Mouse (Mus musculus) G1E-ER4 (cell line): Measurements from ENCODE around the gene Fto. TPM values are rescaled to one million over a fixed set of nuclear protein-coding genes. Genes with fewer than 3 reads are reported as not detected.

Experiments
- GATA1 ChIP-seq: IDR thresholded peaks from one replicate; pipeline ENCODE4 v1.8.0; 2012; ENCODE audit warnings: low read length, inconsistent platforms
- polyA plus RNA-seq: library from polyadenylated mRNA; stranded (reverse); fragments of >175 nt; gene quantifications from 2 replicates; pipeline ENCODE4 v1.2.3, GENCODE M21; 2012

Fto gene
- polyA plus RNA-seq, 1 experiment = 9.6 TPM

DNA sequence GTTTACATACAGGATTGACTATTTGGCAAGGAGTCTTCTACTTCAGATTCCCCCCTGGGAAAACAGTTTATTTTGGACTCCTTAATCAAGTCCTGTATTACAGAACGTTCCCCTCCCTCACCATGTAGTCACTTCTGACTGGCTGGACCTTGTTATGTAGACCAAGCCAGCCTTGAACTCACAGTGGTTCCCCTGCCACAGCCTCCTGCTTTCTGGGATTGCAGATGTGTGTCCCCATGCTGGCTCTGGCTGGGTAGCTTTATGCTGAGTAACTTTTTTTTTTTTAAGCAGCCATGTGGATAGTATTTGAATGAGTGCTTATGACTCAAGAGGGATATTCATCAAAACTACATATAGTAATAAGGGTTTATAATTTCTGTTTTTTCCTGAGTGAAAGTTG is 27.4 kb downstream of the Fto start:
- no peak for TF ChIP-seq GATA1

DNA sequence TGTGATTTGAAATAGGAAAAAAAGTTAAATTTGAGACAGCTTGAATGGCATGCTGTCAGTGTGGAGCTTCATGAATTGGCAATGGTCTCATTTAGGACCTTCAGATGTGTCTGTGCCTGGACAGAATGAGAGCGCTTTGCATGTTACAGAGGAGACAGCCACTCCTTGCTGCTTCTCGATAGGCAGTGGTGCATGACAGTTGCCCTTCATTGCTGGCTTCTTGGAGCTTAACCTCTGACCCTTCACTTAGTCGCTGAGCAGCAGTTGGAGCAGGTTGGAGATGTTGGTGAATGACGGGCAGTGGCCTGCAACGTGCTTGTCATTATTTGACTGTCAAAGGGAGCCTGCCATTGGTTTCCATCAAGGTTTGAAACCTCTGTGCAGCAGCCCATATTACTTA is 28.9 kb downstream of the Fto start:
- TF ChIP-seq GATA1 = no peak

DNA sequence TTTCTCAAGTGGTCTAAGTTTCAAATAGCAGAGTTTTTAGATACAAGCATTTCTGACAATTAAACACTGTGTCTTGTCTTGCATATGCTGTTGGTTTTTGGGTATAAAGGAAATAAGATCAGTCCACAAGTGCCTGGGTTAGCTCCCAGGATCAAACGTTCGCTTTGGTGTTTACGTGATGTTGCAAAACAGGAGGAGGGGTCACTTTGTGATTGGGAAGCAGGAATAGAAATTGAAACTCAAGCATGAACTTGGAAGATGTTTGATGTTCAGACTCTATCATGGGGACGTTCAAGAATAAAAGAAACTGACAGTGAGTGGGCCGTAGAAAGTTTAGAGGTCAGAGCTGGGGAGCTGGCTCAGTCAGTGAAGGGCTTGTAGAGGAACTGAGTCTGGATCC is 29.5 kb downstream of the Fto start:
- TF ChIP-seq GATA1 = no peak

DNA sequence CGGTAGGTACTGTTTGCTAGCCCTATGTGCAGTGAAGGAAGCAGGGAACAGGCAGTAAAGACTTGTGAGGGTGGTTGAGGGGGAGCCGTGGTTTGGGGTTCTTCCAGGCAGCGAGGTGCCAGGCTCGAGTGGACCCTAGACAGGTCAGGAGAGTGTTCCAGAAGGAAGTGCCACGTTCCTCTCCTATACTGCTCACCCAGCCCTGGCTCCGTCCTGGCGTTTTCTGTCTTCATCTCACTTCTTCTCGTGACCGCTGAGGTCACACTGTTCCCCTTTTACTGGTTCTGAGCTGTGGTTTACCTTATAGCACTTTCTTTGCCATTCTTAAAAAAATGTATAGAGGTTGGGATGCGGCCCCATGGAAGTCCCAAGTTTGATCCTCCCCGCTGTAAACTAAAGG is 31.3 kb downstream of the Fto start:
- TF ChIP-seq GATA1 = no peak

DNA sequence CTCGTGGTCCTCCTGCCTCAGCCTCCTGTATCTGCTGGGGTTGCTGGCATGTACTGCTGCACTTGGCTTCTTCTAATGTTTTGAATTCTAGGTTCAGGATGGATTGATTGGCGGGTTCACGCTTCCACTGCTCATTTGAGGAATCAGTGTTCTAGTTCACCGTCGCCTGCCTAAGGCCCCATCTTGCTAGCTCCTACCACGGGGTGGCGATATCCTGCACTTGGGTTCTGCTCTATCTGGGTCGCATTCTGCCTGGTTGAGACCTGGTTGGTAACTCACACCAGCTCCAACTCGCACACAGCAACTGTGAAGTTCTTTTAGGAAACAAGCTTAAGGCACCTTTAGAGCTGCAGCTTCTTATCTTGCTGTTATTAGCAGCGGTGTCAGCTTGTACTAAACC is 33.8 kb downstream of the Fto start:
- TF ChIP-seq GATA1 = no peak

DNA sequence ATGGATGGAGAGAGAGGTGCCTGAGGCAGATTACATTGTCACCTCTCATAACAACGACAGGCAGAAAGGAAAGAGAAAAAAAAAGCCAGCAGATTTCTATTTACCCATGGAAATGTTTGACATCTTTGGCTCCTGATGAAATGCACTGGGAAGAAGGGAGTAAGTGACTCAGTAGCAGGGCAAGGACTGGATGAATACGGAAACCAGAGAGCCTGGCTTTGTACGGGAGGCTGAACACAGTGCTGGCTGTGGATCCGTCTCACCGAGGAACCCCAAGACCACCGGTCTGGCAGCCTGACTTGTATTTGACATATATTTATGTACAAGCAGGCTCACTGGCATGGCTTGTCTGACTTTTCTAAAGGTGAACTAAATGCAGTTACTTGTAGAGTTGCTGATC is 34.3 kb downstream of the Fto start:
- no peak for TF ChIP-seq GATA1

DNA sequence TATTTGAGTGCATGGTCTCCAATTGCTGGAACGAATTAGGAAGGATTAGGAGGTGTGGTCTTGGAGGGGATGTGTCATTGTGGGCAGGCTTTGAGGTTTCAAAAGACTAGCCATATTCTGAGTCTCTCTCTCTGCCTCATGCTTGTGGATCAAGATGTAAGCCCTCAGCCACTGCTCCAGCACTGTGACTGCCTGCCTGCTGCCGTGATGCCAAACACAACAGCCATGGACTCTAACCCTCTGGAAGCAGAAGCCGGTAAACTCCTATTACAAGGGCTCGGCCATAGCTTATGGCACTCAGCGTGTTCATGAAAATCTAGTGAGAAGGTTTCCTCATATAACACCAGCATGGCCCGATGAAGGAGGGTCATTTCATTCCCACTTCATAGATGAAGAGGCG is 36.5 kb downstream of the Fto start:
- TF ChIP-seq GATA1 = no peak

DNA sequence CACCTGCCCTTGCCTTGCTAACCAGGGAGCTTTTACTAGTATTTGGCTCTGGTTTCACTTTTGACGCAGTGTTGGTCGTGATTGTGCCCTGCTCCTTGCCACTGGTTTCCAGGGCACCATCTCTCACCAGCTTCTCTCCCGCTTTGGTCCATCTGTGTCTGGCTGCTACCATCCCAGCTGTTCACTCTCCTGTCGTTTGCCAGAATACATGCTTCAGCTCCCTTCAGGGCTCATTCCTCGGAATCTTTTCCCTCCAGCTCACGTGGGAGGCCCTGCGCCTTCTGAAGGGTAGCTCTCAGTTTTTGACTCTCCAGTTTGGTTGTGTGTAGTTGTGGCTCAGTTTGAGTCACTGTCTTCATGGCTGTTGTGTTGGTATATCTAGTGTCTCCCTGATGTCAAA is 37.3 kb downstream of the Fto start:
- no peak for TF ChIP-seq GATA1

DNA sequence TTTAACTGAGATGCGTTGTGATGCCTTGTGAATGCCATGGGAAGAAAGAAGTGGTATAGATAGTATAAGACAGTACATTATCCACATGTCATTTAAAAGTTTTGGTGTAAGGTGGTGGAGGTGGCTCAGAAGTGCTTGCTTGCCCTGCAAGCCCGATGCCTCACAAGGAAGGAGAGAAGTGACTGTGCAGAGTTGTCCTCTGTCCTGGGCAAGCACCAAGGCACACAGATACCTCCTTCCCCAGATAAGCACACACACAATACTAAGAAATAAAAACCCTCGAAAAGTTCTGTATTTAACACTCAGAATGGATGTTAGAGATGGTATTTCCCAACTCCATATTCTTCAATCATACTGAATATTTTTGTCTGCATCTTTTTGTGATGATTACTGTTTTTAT is 39.3 kb downstream of the Fto start:
- no peak for TF ChIP-seq GATA1

DNA sequence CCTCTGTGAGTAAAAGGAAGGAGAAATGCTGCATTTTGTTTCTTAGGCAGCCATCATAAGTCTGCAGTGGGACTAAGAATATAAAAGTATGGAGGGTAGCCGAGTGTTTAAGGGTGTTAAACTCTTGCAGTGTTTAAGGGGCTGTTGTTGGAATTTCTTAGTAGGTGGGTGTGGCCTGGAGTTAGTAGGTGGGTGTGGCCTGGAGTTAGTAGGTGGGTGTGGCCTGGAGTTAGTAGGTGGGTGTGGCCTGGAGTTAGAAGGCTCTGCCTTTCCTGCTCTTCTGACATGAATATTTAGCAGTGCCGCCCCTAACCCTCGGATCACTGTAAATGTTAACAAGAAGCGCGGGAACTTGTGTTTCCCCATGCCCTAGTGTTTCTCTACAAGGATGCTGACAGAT is 39.7 kb downstream of the Fto start:
- TF ChIP-seq GATA1 = no peak

DNA sequence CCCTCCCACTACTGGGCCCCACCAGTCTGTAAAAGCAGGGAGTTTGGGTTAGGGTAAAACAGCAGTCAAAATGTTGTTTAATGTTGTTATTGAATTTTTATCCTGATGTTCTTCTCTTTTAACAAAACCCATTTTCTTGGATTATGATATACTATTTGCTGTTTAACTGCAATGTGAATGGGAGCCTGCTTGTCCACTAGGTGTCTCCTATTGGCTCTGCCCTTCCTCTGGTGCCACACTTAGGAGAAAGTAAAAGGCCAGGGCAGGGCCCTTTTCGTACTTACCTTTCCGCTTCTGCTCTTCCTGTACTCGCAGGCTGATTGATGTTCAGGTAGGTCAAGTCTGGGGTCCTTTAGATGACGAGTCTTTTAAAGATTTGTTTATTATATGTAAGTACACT is 40.6 kb downstream of the Fto start:
- no peak for TF ChIP-seq GATA1

DNA sequence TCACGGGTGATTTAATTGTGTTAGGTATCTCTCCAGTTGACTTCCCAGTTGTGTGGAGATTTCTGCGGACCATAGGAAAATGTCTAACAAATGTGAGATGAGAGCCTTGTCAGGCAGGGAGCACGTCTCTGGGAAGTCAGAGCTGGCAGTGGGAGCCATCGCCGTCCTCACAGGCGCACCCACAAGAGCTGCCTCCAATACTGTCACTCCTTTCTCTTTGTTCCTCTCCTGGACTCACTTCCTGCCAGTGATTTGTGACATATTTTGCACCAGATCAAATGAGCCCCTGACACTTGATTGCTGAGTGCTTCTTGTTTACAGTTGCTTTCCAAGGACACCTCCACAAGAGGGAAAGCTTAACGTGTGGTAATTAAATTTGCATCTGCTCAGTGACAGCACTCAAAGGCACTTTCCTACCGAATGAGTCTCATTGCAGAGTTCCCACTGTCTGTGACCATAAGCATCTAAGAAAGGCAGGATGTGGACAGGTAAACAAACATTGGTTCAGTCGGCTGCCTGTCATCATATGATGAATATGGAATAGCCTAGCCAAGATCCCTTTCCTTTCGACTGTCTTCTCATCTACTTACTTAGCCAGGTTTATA is 42.1 kb downstream of the Fto start:
- TF ChIP-seq GATA1 = no peak

DNA sequence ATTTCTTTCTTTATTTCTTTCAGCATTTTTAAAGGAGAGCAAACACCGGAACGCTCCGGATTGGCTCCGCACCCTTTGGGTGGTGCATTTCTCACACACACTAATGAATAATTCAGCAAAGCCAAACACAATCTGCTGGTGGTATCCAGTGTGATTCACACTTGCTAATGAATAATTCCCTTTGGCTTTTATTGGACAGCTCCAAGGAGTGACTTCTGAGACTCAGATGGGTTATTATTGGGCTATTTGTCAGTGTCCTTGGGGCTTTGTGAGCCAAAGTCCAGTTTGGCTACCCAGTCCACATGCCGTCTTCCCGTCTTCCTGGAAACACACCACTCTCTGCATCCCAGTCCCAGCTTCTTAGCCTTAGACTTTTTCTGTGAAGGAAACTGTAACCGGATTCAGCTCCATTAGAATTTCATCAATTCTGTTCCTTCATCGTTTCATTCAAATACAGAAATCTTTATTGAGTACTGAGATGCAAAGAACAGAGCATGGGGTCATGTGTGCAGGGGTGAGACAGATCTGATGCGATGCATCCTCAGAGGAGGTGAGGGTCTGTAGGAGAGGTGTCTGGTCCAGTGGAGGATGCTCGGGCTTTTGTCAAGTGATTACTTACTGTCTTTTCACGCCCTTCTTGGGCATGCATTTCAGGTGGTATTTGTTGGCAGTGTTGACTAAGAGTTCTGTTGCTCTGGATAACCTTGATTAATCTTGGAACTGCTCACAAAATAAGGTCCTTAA is 42.8 kb downstream of the Fto start:
- TF ChIP-seq GATA1 = no peak

DNA sequence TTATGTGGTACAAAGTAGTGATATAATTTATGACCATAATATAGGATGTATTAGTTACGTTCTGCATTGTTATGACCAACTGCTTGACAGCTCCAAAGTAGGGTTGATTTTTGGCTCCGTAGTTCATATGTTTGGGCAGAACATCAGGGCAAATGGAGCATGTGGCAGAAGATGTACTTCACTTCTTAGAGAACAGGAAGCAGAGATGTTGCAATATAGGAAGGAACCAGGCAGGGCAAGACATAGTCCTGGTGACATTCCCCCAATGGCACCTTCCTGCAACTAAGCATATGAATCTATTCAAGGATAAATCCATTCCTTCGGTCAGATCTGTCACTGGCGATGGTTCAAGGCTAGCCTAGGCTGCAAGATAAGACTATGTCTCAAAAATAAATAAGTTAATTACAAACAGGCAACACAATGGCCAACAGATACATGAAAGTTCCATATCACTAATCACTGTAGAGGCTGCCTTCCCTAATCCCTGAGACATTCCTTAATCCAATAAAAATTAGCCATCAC is 44.2 kb downstream of the Fto start:
- TF ChIP-seq GATA1 = no peak

DNA sequence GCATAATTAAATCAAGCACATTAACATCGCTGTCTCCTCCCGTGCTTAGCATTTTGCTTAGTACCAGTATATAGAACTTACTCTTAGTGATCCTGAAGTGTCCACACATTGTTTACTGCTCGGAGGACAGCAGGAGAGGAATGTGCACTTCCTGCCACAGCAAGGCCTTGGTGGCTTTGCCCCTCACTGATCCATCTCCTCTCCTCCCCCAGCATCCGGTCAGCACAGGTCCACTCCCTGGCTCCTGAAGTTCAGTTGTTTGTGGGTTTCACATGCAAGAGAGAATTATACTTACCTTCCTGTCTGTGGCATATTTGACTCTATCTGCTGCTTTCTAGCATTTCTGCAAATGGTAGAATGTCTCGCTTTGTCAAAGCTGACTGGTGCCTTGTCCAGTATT is 44.7 kb downstream of the Fto start:
- TF ChIP-seq GATA1 = no peak

DNA sequence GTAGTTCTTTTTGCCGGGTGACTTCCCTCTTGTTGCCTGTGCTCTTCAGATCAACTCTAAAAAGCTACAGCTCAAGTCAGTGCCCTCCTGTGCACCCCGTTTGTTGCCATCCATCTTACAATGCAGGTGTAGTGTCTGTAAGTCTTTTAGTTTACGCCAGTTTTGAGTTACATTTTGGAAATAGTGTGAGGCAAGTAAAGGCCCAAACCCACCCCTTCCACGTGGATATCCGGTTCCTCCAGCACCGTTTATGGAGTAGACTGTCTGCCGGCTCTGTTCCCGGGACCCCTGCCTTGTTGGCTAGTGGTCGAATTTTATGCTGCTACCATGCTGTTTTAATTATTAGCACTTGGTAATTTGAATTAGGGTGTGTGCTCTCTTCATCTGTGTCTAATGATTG is 46.2 kb downstream of the Fto start:
- TF ChIP-seq GATA1 = no peak

DNA sequence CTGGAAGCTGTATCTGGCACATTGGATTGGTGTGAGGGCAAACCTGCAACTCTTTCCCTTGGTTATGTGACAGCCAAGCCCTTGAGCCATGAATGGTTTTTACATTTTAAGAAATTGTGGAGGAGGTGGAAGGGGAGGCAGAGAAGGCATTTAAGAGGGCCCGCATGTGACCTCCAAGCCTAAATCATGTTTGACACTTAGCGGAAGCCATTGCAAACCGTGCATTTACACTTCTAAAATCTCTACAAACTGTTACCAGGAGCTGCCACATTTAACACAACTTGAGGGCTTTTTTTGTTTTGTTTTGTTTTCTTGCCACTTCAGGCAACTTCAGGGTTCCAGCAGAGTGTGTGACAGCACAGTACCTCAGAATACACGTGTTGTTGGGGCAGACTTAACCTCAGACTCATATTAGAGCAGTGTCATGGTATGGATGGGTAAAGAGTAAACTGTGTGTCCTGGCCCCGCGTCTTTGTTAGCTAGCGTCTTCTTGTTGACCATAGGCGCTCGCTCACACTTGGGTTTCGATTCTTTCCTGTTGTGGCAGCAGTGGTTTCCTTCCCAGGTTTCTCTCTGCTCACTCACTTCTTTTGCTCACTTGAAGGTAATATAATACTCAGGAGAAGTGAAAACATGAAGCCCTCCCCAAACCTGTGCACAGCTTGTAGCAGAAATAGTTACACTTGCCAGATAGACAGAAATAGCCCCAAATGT is 47.5 kb downstream of the Fto start:
- TF ChIP-seq GATA1 = no peak
